Comparison of ENCODE assay signal across 25 mouse cellular contexts in the genomic region with DNA sequence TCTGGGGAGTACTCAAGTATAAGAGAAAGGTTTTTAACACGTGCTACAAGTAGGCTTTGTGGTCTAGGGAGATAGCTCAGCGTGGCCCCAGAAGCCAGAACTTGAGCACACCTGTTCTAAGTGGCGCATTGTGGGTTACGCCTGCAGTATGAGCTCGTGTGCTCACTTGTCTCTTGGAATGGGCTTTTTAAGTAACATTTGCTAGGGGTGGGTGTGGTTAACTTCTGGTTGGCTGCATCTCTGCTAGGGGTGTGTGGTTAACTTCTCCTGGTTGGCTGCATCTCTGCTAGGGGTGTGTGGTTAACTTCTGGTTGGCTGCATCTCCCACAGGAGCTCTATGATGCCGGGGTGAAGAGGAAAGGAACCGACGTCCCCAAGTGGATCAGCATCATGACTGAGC. TPM values are rescaled to one million over a fixed set of nuclear protein-coding genes. Genes with fewer than 3 reads are reported as not detected.
DNase-seq lines count a peak whose midpoint lies in the region; ATAC-seq and TF ChIP-seq lines count a peak whose summit lies in the region.
"Had no signal": no experiment of that assay in that cellular context is flagged by ENCODE, and none has a peak within 500 bp of the region (broad histone marks: within the 10 kb centered on the region; RNA-seq: fewer than 3 reads in every experiment).

No protein-coding gene starts in this region.

- dilution Hi-C loops in CH12.LX (cut with MboI; ENCODE audit: extremely low pct_ligation_motif_present, extremely low pct_unique_long_range_greater_than_20kb, low sequenced_read_pairs): no loop called here

- no peaks in the 10 kb centered on the region for H3K9me3 ChIP-seq in CH12.LX (replicated peaks; ENCODE audit: low read length)
- no peaks in the 10 kb centered on the region for H3K9me3 ChIP-seq in midbrain, embryonic 16.5 days (replicated peaks; ENCODE audit: control insufficient read depth, low read length, poor library complexity, severe bottlenecking)
- H3K9me3 ChIP-seq in hindbrain, embryonic 10.5 days: no peaks in the 10 kb centered on the region
- H3K9me3 ChIP-seq: embryonic facial prominence, embryonic 13.5 days; forebrain, embryonic 13.5 days; heart, embryonic 15.5 days; hindbrain, embryonic 12.5 days had no signal

- peaks cover 6 to 16% of the 10 kb centered on the region in 2 experiments; a peak in 3 of 4 replicates for H3K4me1 ChIP-seq in CH12.LX (ENCODE audit: control insufficient read depth in 1 of 2, insufficient read depth in 2 of 2)
- H3K4me1 ChIP-seq in thymus, adult 2 months (replicated peaks; ENCODE audit: control insufficient read depth, insufficient read depth, low read length): peaks cover 11% of the 10 kb centered on the region
- H3K4me1 ChIP-seq in midbrain, embryonic 16.5 days (ENCODE audit: control insufficient read depth, insufficient read depth, low read length): peaks cover 6% of the 10 kb centered on the region; the same call in 1 of the 2 replicates
- peaks cover 27% of the 10 kb centered on the region for H3K4me1 ChIP-seq in hindbrain, embryonic 10.5 days (replicated peaks)
- H3K4me1 ChIP-seq: embryonic facial prominence, embryonic 13.5 days had no signal

- in situ Hi-C loops in CH12.LX (cut with MboI; ENCODE audit: low pct_ligation_motif_present, low pct_unique_long_range_greater_than_20kb, low sequenced_read_pairs): loop anchor here (5.0 to 25.0 kb wide), 2 partner anchors 109 to 524 kb away; no protein-coding TSS in a partner anchor

- no peaks in the 10 kb centered on the region for H3K27me3 ChIP-seq in CH12.LX (replicated peaks)
- no peaks in the 10 kb centered on the region for H3K27me3 ChIP-seq in thymus, adult 2 months (ENCODE audit: control insufficient read depth, insufficient read depth, low read length)
- no peaks in the 10 kb centered on the region; the same call in 1 of the 2 replicates for H3K27me3 ChIP-seq in midbrain, embryonic 16.5 days (ENCODE audit: control insufficient read depth, insufficient read depth, low read depth, low read length)
- peaks cover 11% of the 10 kb centered on the region; the same call in 1 of the 2 replicates for H3K27me3 ChIP-seq in hindbrain, embryonic 10.5 days (ENCODE audit: insufficient read depth, poor library complexity, severe bottlenecking)
- H3K27me3 ChIP-seq: embryonic facial prominence, embryonic 13.5 days; heart, embryonic 15.5 days; hindbrain, embryonic 12.5 days; Patski had no signal

- H3K27ac ChIP-seq in CH12.LX (ENCODE audit: insufficient read depth, low read depth): no peak overlapping the region
- no peak overlapping the region for H3K27ac ChIP-seq in thymus, adult 2 months (ENCODE audit: control insufficient read depth, insufficient read depth, low read length)
- H3K27ac ChIP-seq in midbrain, embryonic 16.5 days (ENCODE audit: low read length): no peak overlapping the region
- no peak overlapping the region for H3K27ac ChIP-seq in hindbrain, embryonic 10.5 days
- H3K27ac ChIP-seq: embryonic facial prominence, embryonic 13.5 days; forebrain, embryonic 13.5 days; heart, adult 2 months; heart, embryonic 15.5 days; hindbrain, embryonic 12.5 days; hindbrain, postnatal 0 days had no signal

- DNase-seq in CH12.LX (ENCODE audit: extremely low read depth) (peak; percentile 63), R1 (ENCODE audit: low read depth, low spot score) (peak; percentile 23)
- DNase-seq in thymus, adult 2 months: peak; percentile 56
- DNase-seq in thymus, postnatal 25 days: peak; percentile 67
- no peak for DNase-seq in urinary bladder, adult 2 months (ENCODE audit: low spot score)
- no peak for DNase-seq in hindbrain, embryonic 10.5 days (ENCODE audit: low spot score)
- DNase-seq in right cerebral cortex, adult 18-20 months: no peak
- DNase-seq: adrenal gland, adult 2 months; adrenal gland, postnatal 25 days; B cell, adult 2 months; cerebellum, adult 18-20 months; cerebellum, postnatal 14 days; forebrain, postnatal 0 days; gastrocnemius, postnatal 14 days; heart, adult 2 months; heart, postnatal 36 days had no signal

- no peaks in the 10 kb centered on the region for H3K79me2 ChIP-seq in CH12.LX (replicated peaks; ENCODE audit: control insufficient read depth, extremely low read depth, insufficient read depth, poor library complexity, severe bottlenecking)

- peak overlapping the region; percentile 12; the same call in 1 of the 2 replicates for H3K4me2 ChIP-seq in CH12.LX (ENCODE audit: insufficient read depth, low read depth, poor library complexity, severe bottlenecking)
- H3K4me2 ChIP-seq in midbrain, embryonic 16.5 days (ENCODE audit: low read length): no peak overlapping the region
- H3K4me2 ChIP-seq: embryonic facial prominence, embryonic 13.5 days; forebrain, embryonic 13.5 days; heart, embryonic 11.5 days; heart, embryonic 15.5 days; hindbrain, embryonic 12.5 days had no signal

- no peak for TF ChIP-seq CTCF in CH12.LX (conservative IDR thresholded peaks at IDR 0.05 in 1 of 2, IDR thresholded peaks at IDR 0.05 in 1 of 2; ENCODE audit: low read depth in 2 of 2, low read length in 2 of 2)
- no peak for TF ChIP-seq CTCF in thymus, adult 2 months (IDR thresholded peaks at IDR 0.05; ENCODE audit: borderline replicate concordance, control insufficient read depth, extremely low read depth, insufficient read depth, low read length, poor library complexity)

- TF ChIP-seq EP300 in CH12.LX (IDR thresholded peaks at IDR 0.05; ENCODE audit: low read length): no peak

- no peak for TF ChIP-seq POLR2A in CH12.LX (IDR thresholded peaks at IDR 0.05; ENCODE audit: low read depth, low read length)
- no peak for TF ChIP-seq POLR2A in thymus, adult 2 months (IDR thresholded peaks at IDR 0.05; ENCODE audit: control insufficient read depth, extremely low read depth, insufficient read depth, low read length, poor library complexity)

- no peak overlapping the region for H3K4me3 ChIP-seq in CH12.LX (replicated peaks in 1 of 3; ENCODE audit: low read depth in 2 of 3, low read length in 2 of 3, poor library complexity in 1 of 3)
- H3K4me3 ChIP-seq in thymus, adult 2 months (ENCODE audit: control insufficient read depth, insufficient read depth, low read length): no peak overlapping the region
- no peak overlapping the region for H3K4me3 ChIP-seq in midbrain, embryonic 16.5 days (ENCODE audit: low read depth, low read length)
- H3K4me3 ChIP-seq in hindbrain, embryonic 10.5 days: no peak overlapping the region
- H3K4me3 ChIP-seq: embryonic facial prominence, embryonic 13.5 days; forebrain, embryonic 13.5 days; heart, adult 2 months; heart, embryonic 15.5 days; hindbrain, embryonic 12.5 days had no signal

- no peak overlapping the region for H3K9ac ChIP-seq in CH12.LX (ENCODE audit: insufficient read depth, low read depth)
- H3K9ac ChIP-seq in midbrain, embryonic 16.5 days (ENCODE audit: low read depth, low read length): no peak overlapping the region
- H3K9ac ChIP-seq: embryonic facial prominence, embryonic 13.5 days; forebrain, embryonic 13.5 days; forebrain, postnatal 0 days; heart, embryonic 15.5 days; hindbrain, embryonic 12.5 days had no signal

- H3K36me3 ChIP-seq in CH12.LX (replicated peaks in 1 of 2; ENCODE audit: control insufficient read depth in 1 of 2, insufficient read depth in 1 of 2, low read length in 1 of 2): no peaks in the 10 kb centered on the region
- peaks cover 85% of the 10 kb centered on the region for H3K36me3 ChIP-seq in thymus, adult 2 months (ENCODE audit: control insufficient read depth, insufficient read depth, low read length)
- no peaks in the 10 kb centered on the region for H3K36me3 ChIP-seq in midbrain, embryonic 16.5 days (ENCODE audit: control insufficient read depth, insufficient read depth, low read length)
- peaks cover 2% of the 10 kb centered on the region; the same call in 1 of the 2 replicates for H3K36me3 ChIP-seq in hindbrain, embryonic 10.5 days
- H3K36me3 ChIP-seq: hindbrain, embryonic 12.5 days had no signal

- ATAC-seq in midbrain, embryonic 16.5 days: no peak
- ATAC-seq: CD4-positive, CD25-positive, alpha-beta regulatory T cell, adult 4 months; forebrain, embryonic 13.5 days; forebrain, postnatal 0 days; hindbrain, postnatal 0 days; Patski had no signal

- no peak for TF ChIP-seq RAD21 in CH12.LX (IDR thresholded peaks at IDR 0.05; ENCODE audit: low read depth, low read length)

- WGBS in thymus, adult 2 months: 7% methylated on average over 8 of the region's 8 CpGs
- 72% methylated on average over 8 of the region's 8 CpGs for WGBS in midbrain, embryonic 16.5 days
- 75% methylated on average over 8 of the region's 8 CpGs for WGBS in hindbrain, embryonic 10.5 days

TF ChIP-seq in CH12.LX, 34 proteins besides CTCF, POLR2A, EP300 and RAD21:
- TF ChIP-seq MYC (IDR thresholded peaks at IDR 0.05; ENCODE audit: low read depth, low read length) (peak; percentile 20; the same call in 1 of the 2 replicates), E2F4 (IDR thresholded peaks at IDR 0.05; ENCODE audit: insufficient replicate concordance, low read depth, low read length) (no peak), BHLHE40 (IDR thresholded peaks at IDR 0.05; ENCODE audit: low read depth, low read length) (peak; percentile 49), MAX (IDR thresholded peaks at IDR 0.05; ENCODE audit: low read length) (0 out of 2 replicates have a peak, but pooled peaks have one; percentile 13)

RNA-seq across cellular contexts. Expression of a gene that starts 32.7 kb away (rescaled TPM):
- total RNA-seq in CH12.LX (2012; rRNA removed) (0.08 and 0.13 TPM in 2 replicates), CH12.LX (2014; rRNA removed) (0.26 TPM in 1 of 2 replicates, not detected in the other)
- 0.16 TPM in 1 of 2 replicates, not detected in the other for polyA plus RNA-seq in CH12.LX (2012; ENCODE audit: insufficient read length, low read depth)
- 409 and 412 TPM in 2 replicates for polyA plus RNA-seq in thymus, adult 2 months (2012; rRNA removed)
- 95.3 and 96.4 TPM in 2 replicates for polyA plus RNA-seq in midbrain, embryonic 16.5 days (2015; fragmentation: Nextera tagmentation; extraction: Ambion mirVana)
- 536 and 671 TPM in 2 replicates for polyA plus RNA-seq in urinary bladder, adult 2 months (2012; rRNA removed)
- 146 and 230 TPM in 2 replicates for polyA plus RNA-seq in hindbrain, embryonic 10.5 days (2016; fragmentation: Nextera tagmentation; extraction: Ambion mirVana)

Comparison
In these comparisons a context has a peak if more than half of its experiments do, and no peak if none do; other contexts are left out.
1. DNase-seq: peak in CH12.LX (single experiment), R1 (single experiment), thymus, adult 2 months (single experiment) and thymus, postnatal 25 days (single experiment); none in urinary bladder, adult 2 months (single experiment), hindbrain, embryonic 10.5 days (single experiment) and right cerebral cortex, adult 18-20 months (single experiment).
2. RNA of a gene that starts 32.7 kb away (polyA plus RNA-seq): 536 to 671 TPM in urinary bladder, adult 2 months, 409 to 412 TPM in thymus, adult 2 months, 146 to 230 TPM in hindbrain, embryonic 10.5 days and 95.3 to 96.4 TPM in midbrain, embryonic 16.5 days; 0.16 TPM in CH12.LX; every median in the first group is over 10 times any median in the second.